Mouse (Mus musculus) liver, adult 2 months (tissue): ENCODE results near the gene Trmt10b.

ENCODE experiments used
- CTCF ChIP-seq: fragments of 200-500 bp; IDR thresholded peaks from 2 replicates; pipeline ENCODE4 v1.5.1; 2011; ENCODE audit warnings: low read depth, low read length, control low read depth
- POLR2A ChIP-seq: fragments of 200-500 bp; IDR thresholded peaks from 2 replicates; pipeline ENCODE4 v1.6.1; 2011; ENCODE audit warnings: low read length, control low read depth; ENCODE audit not compliant: insufficient read depth; ENCODE audit errors: extremely low read depth

- no peak for TF ChIP-seq POLR2A
- TF ChIP-seq CTCF, result no peak
Measured at GRCm38 (mm10) chr4:45251265-45251664, 45.7 kb upstream of the Trmt10b start.
